In the genomic region with DNA sequence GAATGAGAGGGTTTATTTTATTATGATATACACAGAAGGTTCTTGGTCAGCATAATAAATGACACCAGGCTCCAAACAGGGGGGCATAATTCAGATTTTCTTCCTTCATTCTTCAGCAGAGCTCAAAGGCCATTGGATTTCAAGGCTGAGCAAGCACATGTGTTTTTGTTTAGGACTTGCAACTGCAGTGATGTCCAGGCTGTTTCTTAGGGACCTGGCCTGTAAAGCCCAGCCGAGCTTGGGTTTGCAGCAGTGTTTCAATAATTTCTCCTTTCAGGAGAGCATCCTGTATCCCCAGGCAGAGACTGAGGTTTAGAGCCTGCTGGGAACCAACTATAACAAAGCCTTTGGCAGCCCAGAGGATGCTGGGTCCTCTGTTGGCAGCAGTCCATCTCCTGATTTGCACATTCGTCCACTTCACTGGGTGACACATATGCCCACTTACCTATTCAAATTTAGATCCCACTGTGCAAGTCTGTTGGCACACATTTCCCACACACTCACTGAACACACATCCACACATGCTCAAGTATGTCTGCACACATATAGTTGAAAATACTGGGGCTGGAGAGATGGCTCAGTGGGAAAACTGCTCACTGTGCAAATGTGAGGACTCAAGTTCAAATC, we compare ENCODE assay signal across 14 mouse cellular contexts.
DNase-seq lines count a peak whose midpoint lies in the region; ATAC-seq and TF ChIP-seq lines count a peak whose summit lies in the region.
"Had no signal": no experiment of that assay in that cellular context is flagged by ENCODE, and none has a peak within 500 bp of the region (broad histone marks: within the 10 kb centered on the region; RNA-seq: fewer than 3 reads in every experiment).

No protein-coding gene starts in this region.

- H3K27ac ChIP-seq in left cerebral cortex, adult 2 months = no peak overlapping the region
- no peak overlapping the region for H3K27ac ChIP-seq in forebrain, postnatal 0 days (ENCODE audit: low read depth, low read length)
- H3K27ac ChIP-seq in midbrain, postnatal 0 days (ENCODE audit: low read depth, low read length) = no peak overlapping the region
- no peak overlapping the region for H3K27ac ChIP-seq in liver, embryonic 12.5 days
- H3K27ac ChIP-seq: heart, embryonic 13.5 days had no signal

- peak; percentile 62 for ATAC-seq in forebrain, postnatal 0 days
- peak; percentile 47; the same call in 1 of the 2 replicates for ATAC-seq in midbrain, postnatal 0 days (ENCODE audit: low FRiP score)
- ATAC-seq in granulocyte monocyte progenitor cell, adult 5-6 weeks (replicated peaks; ENCODE audit: poor library complexity, severe bottlenecking) = no peak
- no peak for ATAC-seq in liver, embryonic 12.5 days

- peak; percentile 6 to 62 for DNase-seq in left cerebral cortex, postnatal 25 days (ENCODE audit: low spot score in 2 of 2)
- no peak for DNase-seq in left cerebral cortex, adult 2 months (ENCODE audit: extremely low spot score in 1 of 2, low spot score in 2 of 2)
- DNase-seq in embryo, embryonic 11 days = peak; percentile 51
- DNase-seq in forebrain, postnatal 0 days = peak; percentile 59
- peak; percentile 86 for DNase-seq in midbrain, postnatal 0 days (ENCODE audit: low spot score)
- DNase-seq: adrenal gland, adult 2 months; kidney, adult 18-20 months; lung, embryonic 14.5 days; spleen, adult 18-20 months; thymus, postnatal 25 days had no signal

- intact Hi-C loops in left cerebral cortex, postnatal 25 days (cut with DNase I) = no loop called here
- intact Hi-C loops in left cerebral cortex, adult 2 months (cut with DNase I) = no loop called here

- no peaks in the 10 kb centered on the region for H3K36me3 ChIP-seq in forebrain, postnatal 0 days (ENCODE audit: insufficient read depth)
- H3K36me3 ChIP-seq in midbrain, postnatal 0 days (ENCODE audit: insufficient read depth, low read length) = no peaks in the 10 kb centered on the region
- no peaks in the 10 kb centered on the region for H3K36me3 ChIP-seq in liver, embryonic 12.5 days
- H3K36me3 ChIP-seq: heart, embryonic 13.5 days had no signal

- no peaks in the 10 kb centered on the region for H3K4me1 ChIP-seq in forebrain, postnatal 0 days (ENCODE audit: insufficient read depth)
- no peaks in the 10 kb centered on the region for H3K4me1 ChIP-seq in midbrain, postnatal 0 days (ENCODE audit: insufficient read depth, low read length)
- no peaks in the 10 kb centered on the region for H3K4me1 ChIP-seq in liver, embryonic 12.5 days
- H3K4me1 ChIP-seq: heart, embryonic 13.5 days had no signal

- TF ChIP-seq CTCF in left cerebral cortex, adult 2 months (IDR thresholded peaks at IDR 0.05) = no peak
- TF ChIP-seq CTCF in forebrain, postnatal 0 days (IDR thresholded peaks at IDR 0.05; ENCODE audit: low read depth) = no peak
- TF ChIP-seq CTCF in midbrain, postnatal 0 days (IDR thresholded peaks at IDR 0.05) = no peak

- H3K4me3 ChIP-seq in left cerebral cortex, adult 2 months = no peak overlapping the region
- no peak overlapping the region for H3K4me3 ChIP-seq in forebrain, postnatal 0 days (ENCODE audit: low read depth, low read length)
- H3K4me3 ChIP-seq in midbrain, postnatal 0 days (ENCODE audit: low read depth, low read length) = no peak overlapping the region
- H3K4me3 ChIP-seq in liver, embryonic 12.5 days = no peak overlapping the region
- H3K4me3 ChIP-seq: heart, embryonic 13.5 days; myocyte had no signal

- no peak overlapping the region for H3K9ac ChIP-seq in forebrain, postnatal 0 days
- H3K9ac ChIP-seq in midbrain, postnatal 0 days (replicated peaks; ENCODE audit: low read length, poor library complexity, severe bottlenecking) = no peak overlapping the region
- H3K9ac ChIP-seq in liver, embryonic 12.5 days = no peak overlapping the region
- H3K9ac ChIP-seq: heart, embryonic 13.5 days; lung, embryonic 14.5 days had no signal

- WGBS in forebrain, postnatal 0 days = 7% methylated on average over 2 of the region's 2 CpGs
- 29% methylated on average over 2 of the region's 2 CpGs for WGBS in midbrain, postnatal 0 days
- WGBS in liver, embryonic 12.5 days (ENCODE audit: insufficient replicate concordance) = 45% methylated on average over 2 of the region's 2 CpGs

- H3K27me3 ChIP-seq in forebrain, postnatal 0 days (ENCODE audit: insufficient read depth, low read length) = no peaks in the 10 kb centered on the region
- no peaks in the 10 kb centered on the region for H3K27me3 ChIP-seq in midbrain, postnatal 0 days (ENCODE audit: insufficient read depth, low read length)
- H3K27me3 ChIP-seq in liver, embryonic 12.5 days (replicated peaks) = no peaks in the 10 kb centered on the region

- H3K4me2 ChIP-seq in forebrain, postnatal 0 days (ENCODE audit: low read depth) = no peak overlapping the region
- H3K4me2 ChIP-seq in midbrain, postnatal 0 days (ENCODE audit: low read depth, low read length, poor library complexity, severe bottlenecking) = no peak overlapping the region
- H3K4me2 ChIP-seq in liver, embryonic 12.5 days = no peak overlapping the region
- H3K4me2 ChIP-seq: heart, embryonic 13.5 days; lung, embryonic 14.5 days had no signal

- H3K9me3 ChIP-seq in forebrain, postnatal 0 days (ENCODE audit: low read length) = no peaks in the 10 kb centered on the region
- no peaks in the 10 kb centered on the region for H3K9me3 ChIP-seq in midbrain, postnatal 0 days (ENCODE audit: low read length)
- no peaks in the 10 kb centered on the region for H3K9me3 ChIP-seq in liver, embryonic 12.5 days (replicated peaks)

Comparison
In these comparisons a context has a peak if more than half of its experiments do, and no peak if none do; other contexts are left out.
1. DNase-seq: peak in left cerebral cortex, postnatal 25 days (2 of 2), embryo, embryonic 11 days (single experiment), forebrain, postnatal 0 days (single experiment) and midbrain, postnatal 0 days (single experiment); none in left cerebral cortex, adult 2 months (0 of 2).
2. ATAC-seq: peak in forebrain, postnatal 0 days (single experiment) and midbrain, postnatal 0 days (single experiment); none in granulocyte monocyte progenitor cell, adult 5-6 weeks (single experiment) and liver, embryonic 12.5 days (single experiment).